Mouse (Mus musculus): ENCODE measurements around the gene Brd1.
A peak's percentile ranks its signal among the peaks of the same experiment; 100 is the strongest.
"Not testable (repeated sequence)": the region's sequence is repeated elsewhere in the genome, so short reads cannot be mapped to it uniquely, and the experiment has no call there.

Gene Brd1

DNA sequence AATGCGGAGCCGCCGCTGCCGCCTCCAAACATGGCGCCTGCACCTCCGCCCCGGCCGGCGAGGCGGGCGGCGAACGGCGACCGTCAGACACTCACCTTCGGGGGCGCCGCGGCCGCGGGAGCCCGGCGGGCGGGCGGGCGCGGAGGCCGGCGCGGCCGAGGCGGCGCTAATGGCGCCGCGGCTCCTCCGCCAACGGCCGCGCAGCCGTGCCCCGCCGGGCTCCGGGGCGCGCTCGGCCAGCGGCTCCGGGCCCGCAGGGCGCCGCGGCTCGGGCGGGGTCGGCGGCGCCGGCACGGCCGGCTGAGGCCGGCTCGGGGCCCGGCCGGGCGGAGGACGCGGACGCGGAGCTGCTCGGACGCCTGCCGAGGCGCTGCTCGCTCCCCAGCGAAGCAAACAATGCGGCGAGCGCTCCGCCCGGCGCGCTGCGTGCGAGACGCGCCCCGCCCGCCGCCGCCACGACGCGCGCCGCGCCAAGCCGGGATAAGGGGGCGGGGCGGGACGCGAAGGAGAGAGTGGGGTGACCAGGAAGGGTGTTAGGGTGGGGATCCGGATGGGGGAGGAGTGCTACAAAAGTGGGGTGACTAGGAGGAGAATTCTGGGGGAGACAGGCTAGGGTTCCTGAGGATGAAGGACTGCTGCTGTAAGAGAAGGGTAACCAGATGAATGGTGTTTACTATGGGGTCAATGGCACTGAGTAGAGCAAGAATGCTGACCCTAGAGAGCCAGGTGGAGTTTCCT lies at the start of gene Brd1:
TSS of gene Brd1 (minus strand) at position 400 of the 738 bp plus-strand sequence.
- DNase-seq = peak; percentile 83

DNA sequence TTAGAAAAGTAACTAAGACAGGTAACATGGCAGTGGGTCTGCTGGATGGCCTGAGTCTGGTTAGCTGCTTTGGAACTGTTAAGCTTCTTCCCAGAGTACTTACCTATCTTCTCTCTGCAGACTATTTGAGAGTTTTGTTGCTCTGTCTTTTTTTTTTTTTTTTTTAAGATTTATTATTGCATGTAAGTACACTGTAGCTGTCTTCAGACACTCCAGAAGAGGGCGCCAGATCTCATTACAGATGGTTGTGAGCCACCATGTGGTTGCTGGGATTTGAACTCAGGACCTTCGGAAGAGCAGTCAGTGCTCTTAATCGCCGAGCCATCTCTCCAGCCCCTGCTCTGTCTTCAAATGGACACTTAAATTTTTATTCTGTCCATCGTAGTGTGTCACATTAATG lies 40.6 kb upstream of the Brd1 start:
- not testable (repeated sequence) for DNase-seq

- no peak for DNase-seq
Observed at GRCm38 (mm10) chr15:88768537-88768936, 34.5 kb upstream of the Brd1 start.

- DNase-seq = not testable (repeated sequence)
Observed at GRCm38 (mm10) chr15:88766139-88766538, 32.1 kb upstream of the Brd1 start.

DNA sequence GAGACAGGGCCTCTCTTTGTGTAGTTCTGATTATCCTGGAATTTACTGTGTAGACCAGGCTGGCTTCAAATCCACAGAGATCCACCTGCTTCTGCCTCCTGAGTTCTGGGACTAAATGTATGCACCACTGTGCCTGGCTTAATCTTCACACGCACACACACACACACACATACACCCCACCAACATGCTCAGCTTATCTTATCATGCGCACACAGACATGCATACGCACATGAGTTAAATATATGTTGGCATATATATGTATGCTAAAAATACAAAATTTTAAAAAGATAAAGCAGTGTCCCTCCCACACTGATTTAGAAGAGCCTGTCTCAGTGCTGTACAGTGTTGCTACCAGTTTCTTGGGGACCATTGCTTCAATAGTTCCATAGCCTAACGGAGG lies 27.5 kb upstream of the Brd1 start:
- no peak for DNase-seq

DNA sequence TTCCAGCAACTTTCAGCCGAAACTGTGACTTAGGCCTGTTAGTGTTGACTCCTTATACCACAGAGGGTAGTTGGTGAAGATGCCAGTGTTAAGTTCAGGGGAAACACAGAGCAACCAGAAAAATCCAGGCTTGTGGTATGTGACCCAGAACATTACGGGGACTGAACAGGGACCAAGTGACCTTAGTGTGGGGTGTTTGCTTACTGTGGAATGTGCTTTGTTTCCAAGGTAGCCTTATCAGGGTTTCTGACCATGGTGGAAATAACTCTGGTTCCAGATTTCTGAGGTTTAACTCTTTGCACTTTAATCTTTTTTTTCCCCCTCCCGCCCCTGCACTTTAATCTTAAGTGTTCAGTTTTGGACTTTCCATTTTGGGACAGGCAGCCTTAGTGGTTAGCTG lies 24.0 kb upstream of the Brd1 start:
- DNase-seq = peak; percentile 41

DNA sequence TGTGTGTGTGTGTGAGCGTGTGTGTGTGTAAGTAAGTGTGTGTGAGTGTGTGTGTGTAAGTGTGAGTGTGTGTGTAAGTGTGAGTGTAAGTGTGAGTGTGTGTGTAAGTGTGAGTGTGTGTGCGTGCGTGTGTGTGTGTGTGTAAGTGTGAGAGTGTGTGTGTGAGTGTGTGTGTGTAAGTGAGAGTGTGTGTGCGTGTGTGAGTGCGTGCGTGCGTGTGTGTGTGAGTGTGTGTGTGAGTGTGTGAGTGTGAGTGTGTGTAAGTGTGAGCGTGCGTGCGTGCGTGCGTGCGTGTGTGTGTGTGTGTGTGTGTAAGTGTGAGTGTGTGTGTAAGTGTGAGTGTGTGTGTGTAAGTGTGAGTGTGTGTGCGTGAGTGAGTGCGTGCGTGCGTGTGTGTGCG lies 21.7 kb upstream of the Brd1 start:
- DNase-seq = no peak

DNA sequence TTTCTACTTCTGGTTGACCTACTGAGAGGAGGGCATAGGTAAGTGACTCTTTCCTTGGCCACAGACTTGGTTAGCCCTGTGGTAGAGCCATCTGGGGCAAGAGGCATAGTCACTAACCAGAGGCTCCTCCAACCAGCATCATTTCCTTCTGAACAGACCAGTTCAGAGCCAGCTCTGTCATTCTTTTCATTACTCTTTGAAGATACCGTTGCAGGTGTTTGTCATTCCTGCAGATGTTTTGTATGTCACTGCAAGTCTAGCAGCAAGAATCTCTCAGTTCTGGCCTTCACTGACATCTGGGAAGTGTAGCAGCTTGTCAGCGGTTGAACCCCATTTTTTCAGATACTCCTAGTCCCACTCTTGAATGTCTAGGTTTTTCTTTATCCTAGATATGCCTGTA lies 20.9 kb upstream of the Brd1 start:
- DNase-seq = no peak

DNA sequence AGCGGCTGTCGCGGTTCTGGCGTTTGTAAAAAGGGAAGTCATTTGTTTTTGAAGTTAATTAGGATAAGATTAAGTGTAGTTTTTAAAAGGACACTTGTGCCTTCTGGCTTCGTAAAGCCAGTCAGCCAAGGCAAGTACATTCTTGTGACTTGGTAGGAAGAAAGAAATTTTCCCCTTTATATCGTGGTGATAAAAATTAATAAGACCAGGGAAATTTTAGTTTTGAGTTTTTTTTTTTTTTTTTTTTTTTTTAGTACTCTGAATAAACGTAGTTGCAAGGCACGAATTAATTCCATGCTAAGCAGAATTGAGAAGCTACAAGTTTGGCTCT lies 18.3 kb upstream of the Brd1 start:
- no peak for DNase-seq

GRCm38 (mm10) chr15:88751564-88752402 lies 17.8 kb upstream of the Brd1 start, which contains the start of gene Zbed4:
Gene Zbed4, plus strand, starts transcription at chr15:88751660.
- DNase-seq = peak; percentile 42

- peak; percentile 99 for DNase-seq
Observed at GRCm38 (mm10) chr15:88750677-88751563, 16.9 kb upstream of the Brd1 start.

DNA sequence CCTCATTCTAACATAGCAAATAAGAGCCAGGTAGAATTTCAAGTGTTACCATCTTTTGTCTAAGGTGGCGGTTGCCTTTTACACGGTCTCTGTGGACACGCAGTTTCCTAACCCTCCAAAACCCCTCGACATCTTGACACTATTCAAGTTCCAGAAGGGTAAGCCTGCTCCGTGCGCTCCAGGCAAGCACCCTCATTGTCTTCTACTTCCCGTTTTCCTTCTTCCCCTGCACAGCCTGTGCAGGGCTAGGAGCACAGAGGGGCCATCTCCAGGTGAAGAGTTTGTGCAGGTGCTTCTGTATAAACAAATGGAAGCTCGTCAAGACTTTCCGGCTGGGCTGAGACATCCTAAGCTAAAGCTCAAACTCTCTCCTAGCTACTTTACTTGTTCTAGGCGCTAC lies 16.0 kb upstream of the Brd1 start:
- no peak for DNase-seq

- DNase-seq = not testable (repeated sequence)
Observed at GRCm38 (mm10) chr15:88749617-88750016, 15.6 kb upstream of the Brd1 start.

- no peak for DNase-seq
Observed at GRCm38 (mm10) chr15:88745926-88746325, 11.9 kb upstream of the Brd1 start.

GRCm38 (mm10) chr15:88745347-88745746 lies 11.3 kb upstream of the Brd1 start:
- DNase-seq = no peak

GRCm38 (mm10) chr15:88743371-88743770 lies 9.3 kb upstream of the Brd1 start:
- not testable (repeated sequence) for DNase-seq

DNA sequence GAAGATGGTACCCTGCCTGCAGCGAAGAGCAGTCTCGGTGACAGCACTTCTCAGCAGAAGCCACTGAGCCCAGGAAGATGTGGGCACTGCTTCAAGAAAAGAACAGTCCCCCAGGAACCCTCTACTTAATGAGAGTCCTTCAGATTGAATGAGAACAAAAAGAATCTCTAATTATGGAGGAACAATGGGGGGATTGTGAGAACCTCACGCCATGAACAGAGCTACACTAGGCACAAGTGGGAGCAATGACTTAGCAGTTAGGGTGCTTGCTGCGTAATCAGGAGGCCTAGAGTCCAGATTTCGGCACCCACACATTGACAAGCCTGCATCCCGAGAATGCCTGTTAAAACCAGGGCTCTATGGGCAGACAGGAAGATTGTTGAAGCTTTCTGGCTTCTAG lies 7.3 kb upstream of the Brd1 start:
- no peak for DNase-seq

DNA sequence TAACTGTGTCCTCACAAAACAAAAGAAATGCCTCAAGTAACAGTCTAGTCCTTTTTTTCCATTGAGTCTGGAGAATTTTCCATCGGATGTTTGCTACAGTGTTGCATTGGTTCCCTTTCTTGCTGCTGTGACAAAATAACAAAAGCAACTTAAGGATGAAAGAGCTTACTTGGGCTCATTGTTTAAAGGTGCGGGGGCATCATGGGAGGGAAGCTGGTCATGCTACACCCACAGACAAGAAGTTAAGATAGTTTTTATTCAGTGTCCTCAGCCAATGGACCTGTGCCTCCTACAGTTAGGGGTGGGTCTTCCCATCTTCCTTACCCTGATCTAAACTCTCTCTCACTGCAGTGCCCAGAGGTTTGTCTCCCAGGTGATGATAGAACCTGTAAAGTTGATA lies 4.4 kb upstream of the Brd1 start:
- DNase-seq = no peak

DNA sequence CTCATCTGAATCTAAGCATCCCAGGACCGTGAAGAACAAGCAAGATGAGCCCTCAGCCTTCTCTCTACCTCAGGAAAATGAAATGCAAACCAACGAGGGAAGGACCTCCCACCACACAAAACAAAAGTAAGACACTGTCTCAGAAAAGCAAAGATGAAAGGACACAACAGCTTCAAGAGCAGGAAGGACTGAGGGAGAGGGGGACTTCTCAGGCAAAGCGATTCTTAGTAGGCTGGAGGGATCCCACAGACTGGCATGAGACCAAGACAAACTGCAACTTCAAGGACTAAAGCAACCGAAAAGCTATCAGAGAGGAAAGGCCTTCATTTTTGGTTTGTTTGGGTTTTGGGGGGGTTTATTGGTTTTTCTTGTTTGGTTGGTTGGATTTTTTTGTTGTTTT lies 2.1 kb upstream of the Brd1 start:
- DNase-seq = no peak

DNA sequence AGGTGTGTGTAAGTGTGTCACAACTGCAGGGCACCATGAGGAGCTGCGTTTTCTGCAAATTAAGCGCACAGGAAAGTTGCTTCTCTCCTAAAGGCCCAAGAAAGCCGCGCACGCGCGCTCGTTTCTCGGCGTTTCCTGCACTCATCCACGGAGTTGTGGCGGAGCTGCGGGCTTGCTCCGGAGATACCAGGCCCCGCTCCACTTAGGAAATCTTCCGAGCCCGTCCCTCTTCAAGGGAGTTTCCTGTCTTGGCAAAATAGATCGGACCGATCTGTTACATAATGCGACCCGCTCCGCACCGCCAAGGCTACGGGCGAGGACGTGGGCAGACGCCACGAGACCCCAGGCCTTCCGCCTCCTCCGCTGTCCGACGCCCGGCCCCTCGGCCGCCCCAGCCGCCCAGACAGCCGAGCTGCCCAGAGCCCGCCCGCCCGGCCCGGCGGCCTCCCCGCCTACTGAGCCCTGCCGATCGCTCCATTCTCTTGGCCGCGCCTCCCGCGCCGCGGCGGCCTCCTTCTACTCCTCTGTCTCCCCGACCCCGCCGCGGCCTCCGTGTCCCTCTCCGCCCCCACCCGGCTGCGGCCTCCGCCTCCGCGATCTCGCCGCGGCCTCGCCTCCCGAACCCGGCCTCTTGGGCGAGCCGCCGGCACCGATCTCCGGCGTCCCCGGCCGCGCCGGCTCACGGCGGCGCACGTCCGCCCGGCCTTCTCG lies 837 bp downstream of the Brd1 start:
- DNase-seq = peak; percentile 81

GRCm38 (mm10) chr15:88732405-88733020 lies 1.5 kb downstream of the Brd1 start:
- DNase-seq = peak; percentile 17

DNA sequence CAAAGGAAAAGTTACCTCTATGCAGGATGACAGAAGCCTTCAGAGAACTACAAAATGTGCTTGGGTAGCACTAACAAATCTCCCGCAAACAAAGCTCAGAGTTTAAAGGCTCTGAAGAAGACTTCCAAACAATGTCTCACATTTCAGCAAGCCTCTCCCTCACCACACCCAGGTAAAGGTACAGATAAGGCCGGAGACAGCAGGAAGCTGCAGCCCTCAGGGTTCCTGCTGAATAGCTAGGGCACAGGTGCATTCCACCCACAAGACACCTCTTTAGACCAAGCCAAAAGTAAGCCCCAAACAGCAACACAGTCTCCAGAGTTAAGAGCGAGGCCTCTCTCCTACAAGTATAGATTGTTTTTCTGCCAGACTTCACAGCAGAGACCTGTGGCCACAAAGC lies 3.3 kb downstream of the Brd1 start:
- no peak for DNase-seq

Data from lung, postnatal 36 days (tissue).